Mouse (Mus musculus): ENCODE data around the gene 6430571L13Rik. TPM values are rescaled to one million over a fixed set of nuclear protein-coding genes. Genes with fewer than 3 reads are reported as not detected.
A peak's percentile ranks its signal among the peaks of the same experiment; 100 is the strongest.

The 6430571L13Rik gene
- total and polyA plus RNA-seq, 3 experiments, result 0.09 to 0.72 (median 0.11) TPM

- H3K27ac ChIP-seq (ENCODE audit: insufficient read depth, low read depth), result no peak overlapping the region
- no peak overlapping the region for H3K9ac ChIP-seq (ENCODE audit: insufficient read depth, low read depth)
- TF ChIP-seq MEF2A (IDR thresholded peaks at IDR 0.05; ENCODE audit: borderline replicate concordance, low read depth, low read length) (no peak), BHLHE40 (IDR thresholded peaks at IDR 0.05; ENCODE audit: low read depth, low read length) (peak; percentile 54), ETS1 (conservative IDR thresholded peaks at IDR 0.05; ENCODE audit: low read depth, low read length) (peak; percentile 84), EP300 (IDR thresholded peaks at IDR 0.05; ENCODE audit: low read length) (0 out of 2 replicates have a peak, but pooled peaks have one; percentile 22), CTCF (conservative IDR thresholded peaks at IDR 0.05 in 1 of 2, IDR thresholded peaks at IDR 0.05 in 1 of 2; ENCODE audit: low read depth in 2 of 2, low read length in 2 of 2) (no peak)
- H3K36me3 ChIP-seq (replicated peaks in 1 of 2; ENCODE audit: control insufficient read depth in 1 of 2, insufficient read depth in 1 of 2, low read length in 1 of 2), result peaks cover 11 to 72% of the 10 kb centered on the region in 2 experiments
- H3K4me1 ChIP-seq (ENCODE audit: control insufficient read depth in 1 of 2, insufficient read depth in 2 of 2), result peaks cover 22 to 55% of the 10 kb centered on the region in 2 experiments
- in situ Hi-C loops (cut with MboI; ENCODE audit: low pct_ligation_motif_present, low pct_unique_long_range_greater_than_20kb, low sequenced_read_pairs) (no loop called here), dilution Hi-C loops (cut with MboI; ENCODE audit: extremely low pct_ligation_motif_present, extremely low pct_unique_long_range_greater_than_20kb, low sequenced_read_pairs) (no loop called here)
- H3K4me3 ChIP-seq (replicated peaks in 1 of 3; ENCODE audit: low read depth in 2 of 3, low read length in 2 of 3, poor library complexity in 1 of 3), result no peak overlapping the region
- H3K9me3 ChIP-seq (replicated peaks; ENCODE audit: low read length), result no peaks in the 10 kb centered on the region
- H3K79me2 ChIP-seq (replicated peaks; ENCODE audit: control insufficient read depth, extremely low read depth, insufficient read depth, poor library complexity, severe bottlenecking), result no peaks in the 10 kb centered on the region
- H3K4me2 ChIP-seq (ENCODE audit: insufficient read depth, low read depth, poor library complexity, severe bottlenecking), result no peak overlapping the region
- no peaks in the 10 kb centered on the region for H3K27me3 ChIP-seq (replicated peaks)
- no peak for DNase-seq (ENCODE audit: extremely low read depth)
Measured at GRCm38 (mm10) chr9:107333686-107334085, 6.7 kb upstream of the 6430571L13Rik start.

- no peak overlapping the region for H3K27ac ChIP-seq (ENCODE audit: insufficient read depth, low read depth)
- dilution Hi-C loops (cut with MboI; ENCODE audit: extremely low pct_ligation_motif_present, extremely low pct_unique_long_range_greater_than_20kb, low sequenced_read_pairs), result no loop called here
- no peaks in the 10 kb centered on the region for H3K27me3 ChIP-seq (replicated peaks)
- H3K79me2 ChIP-seq (replicated peaks; ENCODE audit: control insufficient read depth, extremely low read depth, insufficient read depth, poor library complexity, severe bottlenecking), result no peaks in the 10 kb centered on the region
- H3K9me3 ChIP-seq (replicated peaks; ENCODE audit: low read length), result no peaks in the 10 kb centered on the region
- peaks cover 7 to 66% of the 10 kb centered on the region in 2 experiments for H3K36me3 ChIP-seq (replicated peaks in 1 of 2; ENCODE audit: control insufficient read depth in 1 of 2, insufficient read depth in 1 of 2, low read length in 1 of 2)
- H3K4me3 ChIP-seq (replicated peaks in 1 of 3; ENCODE audit: low read depth in 2 of 3, low read length in 2 of 3, poor library complexity in 1 of 3), result no peak overlapping the region
- no peak for DNase-seq (ENCODE audit: extremely low read depth)
- H3K9ac ChIP-seq (ENCODE audit: insufficient read depth, low read depth), result no peak overlapping the region
- H3K4me1 ChIP-seq (ENCODE audit: control insufficient read depth in 1 of 2, insufficient read depth in 2 of 2), result peaks cover 22 to 57% of the 10 kb centered on the region in 2 experiments
- H3K4me2 ChIP-seq (ENCODE audit: insufficient read depth, low read depth, poor library complexity, severe bottlenecking), result no peak overlapping the region
- TF ChIP-seq USF1 (IDR thresholded peaks at IDR 0.05; ENCODE audit: low read depth, low read length) (no peak), MAFK (IDR thresholded peaks at IDR 0.05; ENCODE audit: insufficient replicate concordance, low read length) (no peak), MEF2A (IDR thresholded peaks at IDR 0.05; ENCODE audit: borderline replicate concordance, low read depth, low read length) (no peak), CTCF (conservative IDR thresholded peaks at IDR 0.05 in 1 of 2, IDR thresholded peaks at IDR 0.05 in 1 of 2; ENCODE audit: low read depth in 2 of 2, low read length in 2 of 2) (no peak), TBP (conservative IDR thresholded peaks at IDR 0.05; ENCODE audit: low read depth, low read length) (no peak), HCFC1 (IDR thresholded peaks at IDR 0.05; ENCODE audit: low read depth, low read length) (no peak), NELFE (IDR thresholded peaks at IDR 0.05; ENCODE audit: low read depth, low read length) (no peak), PAX5 (IDR thresholded peaks at IDR 0.05; ENCODE audit: low read length) (no peak), TCF12 (IDR thresholded peaks at IDR 0.05; ENCODE audit: low read depth, low read length) (no peak), SIN3A (IDR thresholded peaks at IDR 0.05; ENCODE audit: low read length) (no peak), SMC3 (IDR thresholded peaks at IDR 0.05; ENCODE audit: low read depth, low read length) (no peak), ELF1 (IDR thresholded peaks at IDR 0.05; ENCODE audit: low read depth, low read length) (no peak), EP300 (IDR thresholded peaks at IDR 0.05; ENCODE audit: low read length) (no peak), ZKSCAN1 (IDR thresholded peaks at IDR 0.05; ENCODE audit: borderline replicate concordance, low read depth, low read length) (no peak), ZNF384 (IDR thresholded peaks at IDR 0.05; ENCODE audit: low read depth, low read length) (no peak), RAD21 (IDR thresholded peaks at IDR 0.05; ENCODE audit: low read depth, low read length) (no peak), ZC3H11A (IDR thresholded peaks at IDR 0.05; ENCODE audit: low read depth, low read length) (no peak), IRF4 (IDR thresholded peaks at IDR 0.05; ENCODE audit: low read depth, low read length) (no peak), ETS1 (conservative IDR thresholded peaks at IDR 0.05; ENCODE audit: low read depth, low read length) (no peak)
- in situ Hi-C loops (cut with MboI; ENCODE audit: low pct_ligation_motif_present, low pct_unique_long_range_greater_than_20kb, low sequenced_read_pairs), result no loop called here
Measured at GRCm38 (mm10) chr9:107334356-107334755, 6.0 kb upstream of the 6430571L13Rik start.

All from CH12.LX (cell line).